Mouse (Mus musculus) stomach, embryonic 14.5 days (tissue): ENCODE measurements at regions not wholly inside any gene's neighbourhood (a gene's known extent, or its start where the extent isn't known, plus 50 kb on each side); places are given as distances from the start of the nearest gene placed in this dataset.
"Not testable (repeated sequence)": the region's sequence is repeated elsewhere in the genome, so short reads cannot be mapped to it uniquely, and the experiment has no call there.

ENCODE experiments used
- ATAC-seq: fragments of 200-750 bp; cut with Nextera tagmentation; 2 replicates; pipeline ENCODE4 v1.8.0; 2017; ENCODE audit warnings: low read depth, moderate TSS enrichment; ENCODE audit not compliant: insufficient number of reproducible peaks, insufficient read depth, low FRiP score
- H3K27ac ChIP-seq: fragments of 300-500 bp; sonication (generic); 2 replicates; pipeline ENCODE4 v1.5.1; 2014; ENCODE audit warnings: mild to moderate bottlenecking, low read length, moderate library complexity, mixed read lengths
- H3K27me3 ChIP-seq: fragments of 300-500 bp; sonication (generic); 2 replicates; pipeline ENCODE4 v1.6.1; 2014; ENCODE audit warnings: low read length, control low read depth, mixed read lengths; ENCODE audit not compliant: control insufficient read depth, insufficient read depth
- H3K36me3 ChIP-seq: fragments of 300-500 bp; sonication (generic); 2 replicates; pipeline ENCODE4 v1.6.1; 2014; ENCODE audit warnings: mild to moderate bottlenecking, control low read depth, low read length, moderate library complexity, mixed read lengths; ENCODE audit not compliant: control insufficient read depth, insufficient read depth
- H3K4me1 ChIP-seq: fragments of 300-500 bp; sonication (generic); 2 replicates; pipeline ENCODE4 v1.6.1; 2014; ENCODE audit warnings: low read length, control low read depth, mixed read lengths; ENCODE audit not compliant: control insufficient read depth, insufficient read depth
- H3K4me2 ChIP-seq: fragments of 300-500 bp; sonication (generic); replicated peaks from 2 replicates; pipeline ENCODE4 v1.6.1; 2014; ENCODE audit warnings: low read depth, low read length, control low read depth
- H3K4me3 ChIP-seq: fragments of 300-500 bp; sonication (generic); 2 replicates; pipeline ENCODE4 v1.5.1; 2014; ENCODE audit warnings: low read depth, low read length, control low read depth
- H3K9ac ChIP-seq: fragments of 300-500 bp; sonication (generic); replicated peaks from 2 replicates; pipeline ENCODE4 v1.6.1; 2014; ENCODE audit warnings: low read depth, mild to moderate bottlenecking, control low read depth, low read length, moderate library complexity, mixed read lengths
- H3K9me3 ChIP-seq: fragments of 300-500 bp; sonication (generic); 2 replicates; pipeline ENCODE4 v1.6.1; 2016; ENCODE audit warnings: low read depth, low read length, control low read depth; ENCODE audit not compliant: control insufficient read depth

DNA sequence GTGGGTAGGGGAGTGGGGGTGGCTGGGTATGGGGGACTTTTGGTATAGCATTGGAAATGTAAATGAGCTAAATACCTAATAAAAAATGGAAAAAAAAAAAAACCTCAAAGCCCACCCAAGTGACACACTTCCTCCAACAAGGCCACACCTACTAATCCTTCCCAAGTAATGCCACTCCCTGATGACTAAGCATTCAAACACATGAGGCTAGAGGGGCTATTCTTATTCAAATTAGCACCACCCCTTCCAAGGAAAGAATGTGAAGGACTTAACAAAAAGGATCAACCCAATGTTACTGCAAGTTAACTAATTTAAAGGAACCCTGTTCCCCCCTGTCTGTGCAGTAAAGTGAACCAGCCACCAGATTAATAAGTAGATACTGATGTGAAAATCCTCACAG is 53.7 kb upstream of the Spata13 start:
- not testable (repeated sequence) for ATAC-seq, H3K4me1 ChIP-seq, H3K9me3 ChIP-seq, H3K27me3 ChIP-seq, H3K27ac ChIP-seq, H3K9ac ChIP-seq, H3K4me3 ChIP-seq, H3K36me3 ChIP-seq, H3K4me2 ChIP-seq
